Mouse (Mus musculus): ENCODE measurements around the gene Gm49711.

- TF ChIP-seq CTCF (IDR thresholded peaks at IDR 0.05; ENCODE audit: low read depth) (no peak), EP300 (optimal IDR thresholded peaks at IDR 0.05) (no peak)
These were observed 151.2 kb downstream of the Gm49711 start for GRCm38 (mm10) chr16:92209291-92209781.
